8 mouse cellular contexts compared by ENCODE assay signal in genomic region chr9:44286256-44286850, GRCm38 (mm10). TPM values are rescaled to one million over a fixed set of nuclear protein-coding genes. Genes with fewer than 3 reads are reported as not detected.
A peak's percentile ranks its signal among the peaks of the same experiment; 100 is the strongest.
DNase-seq lines count a peak whose midpoint lies in the region; ATAC-seq and TF ChIP-seq lines count a peak whose summit lies in the region.

No protein-coding gene starts in this region.

- TF ChIP-seq RAD21 in MEL (IDR thresholded peaks at IDR 0.05; ENCODE audit: low read depth, low read length): no peak

- peak overlapping the region; percentile 15 for H3K4me3 ChIP-seq in cerebellum, adult 2 months (replicated peaks; ENCODE audit: insufficient read depth, low read depth, low read length)
- peak overlapping the region; percentile 70 for H3K4me3 ChIP-seq in MEL (ENCODE audit: control insufficient read depth in 1 of 2, insufficient read depth in 1 of 2, low read depth in 2 of 2, low read length in 2 of 2)
- peak overlapping the region; percentile 88 for H3K4me3 ChIP-seq in forebrain, postnatal 0 days (ENCODE audit: low read depth, low read length)
- peak overlapping the region; percentile 70 for H3K4me3 ChIP-seq in liver, postnatal 0 days (ENCODE audit: low read depth, low read length)

- no peak overlapping the region for H3K27ac ChIP-seq in cerebellum, adult 2 months (ENCODE audit: insufficient read depth, low read length)
- no peak overlapping the region; the same call in 1 of the 2 replicates for H3K27ac ChIP-seq in MEL (ENCODE audit: control insufficient read depth, low read depth, low read length)
- H3K27ac ChIP-seq in forebrain, postnatal 0 days (ENCODE audit: low read depth, low read length): no peak overlapping the region
- peak overlapping the region; percentile 85; the same call in 1 of the 2 replicates for H3K27ac ChIP-seq in liver, postnatal 0 days (ENCODE audit: low read depth)

- peaks cover 17% of the 10 kb centered on the region for H3K4me1 ChIP-seq in cerebellum, adult 2 months (ENCODE audit: control insufficient read depth, insufficient read depth, low read length)
- H3K4me1 ChIP-seq in MEL (ENCODE audit: control insufficient read depth in 1 of 2, insufficient read depth in 2 of 2, low read length in 2 of 2): peaks cover 8 to 22% of the 10 kb centered on the region in 2 experiments
- peaks cover 11% of the 10 kb centered on the region; the same call in 1 of the 2 replicates for H3K4me1 ChIP-seq in forebrain, postnatal 0 days (ENCODE audit: insufficient read depth)
- H3K4me1 ChIP-seq in liver, postnatal 0 days (ENCODE audit: insufficient read depth): peaks cover 12% of the 10 kb centered on the region

- TF ChIP-seq EP300 in MEL (IDR thresholded peaks at IDR 0.05; ENCODE audit: low read depth in 1 of 2, low read length in 2 of 2): no peak
- no peak for TF ChIP-seq EP300 in liver, postnatal 0 days (IDR thresholded peaks at IDR 0.05; ENCODE audit: low read depth)

- DNase-seq in cerebellum, adult 2 months: no peak
- DNase-seq in cerebellum, adult 11 months: no peak
- DNase-seq in MEL (ENCODE audit: low read depth, low spot score): peak; percentile 60
- no peak for DNase-seq in forebrain, postnatal 0 days
- peak; percentile 55 for DNase-seq in liver, postnatal 0 days
- no peak for DNase-seq in right cerebral cortex, adult 18-20 months
- DNase-seq in ovary, postnatal 10 days (ENCODE audit: low spot score): no peak
- DNase-seq in cerebellum, postnatal 4 days (ENCODE audit: low spot score in 2 of 2): no peak

- H3K4me2 ChIP-seq in forebrain, postnatal 0 days (ENCODE audit: low read depth): peak overlapping the region; percentile 77
- H3K4me2 ChIP-seq in liver, postnatal 0 days (ENCODE audit: low read depth, low read length): peak overlapping the region; percentile 77

- peaks cover 8% of the 10 kb centered on the region; the same call in 1 of the 2 replicates for H3K79me2 ChIP-seq in MEL (ENCODE audit: control insufficient read depth, insufficient read depth, low read length, poor library complexity)

- no peak for TF ChIP-seq CTCF in cerebellum, adult 2 months (IDR thresholded peaks at IDR 0.05; ENCODE audit: borderline replicate concordance, insufficient read depth, low read depth, low read length)
- no peak for TF ChIP-seq CTCF in MEL (IDR thresholded peaks at IDR 0.05 in 2 of 3, conservative IDR thresholded peaks at IDR 0.05 in 1 of 3; ENCODE audit: control insufficient read depth in 1 of 3, insufficient read depth in 1 of 3, low read depth in 2 of 3, low read length in 3 of 3, poor library complexity in 1 of 3, severe bottlenecking in 1 of 3)
- TF ChIP-seq CTCF in forebrain, postnatal 0 days (IDR thresholded peaks at IDR 0.05; ENCODE audit: low read depth): no peak
- TF ChIP-seq CTCF in liver, postnatal 0 days (IDR thresholded peaks at IDR 0.05; ENCODE audit: low read depth): no peak

- 7% methylated on average over 6 of the region's 6 CpGs for WGBS in cerebellum, adult 2 months
- WGBS in forebrain, postnatal 0 days: 10% methylated on average over 6 of the region's 6 CpGs
- WGBS in liver, postnatal 0 days (ENCODE audit: insufficient replicate concordance): 6% methylated on average over 6 of the region's 6 CpGs

- peaks cover 0 to 11% of the 10 kb centered on the region in 2 experiments; a peak in 3 of 4 replicates for H3K36me3 ChIP-seq in MEL (ENCODE audit: control insufficient read depth in 1 of 2, insufficient read depth in 2 of 2, low read length in 2 of 2)
- peaks cover 14% of the 10 kb centered on the region; the same call in 1 of the 2 replicates for H3K36me3 ChIP-seq in forebrain, postnatal 0 days (ENCODE audit: insufficient read depth)
- H3K36me3 ChIP-seq in liver, postnatal 0 days (replicated peaks; ENCODE audit: insufficient read depth, low read length): peaks cover 9% of the 10 kb centered on the region

- H3K27me3 ChIP-seq in cerebellum, adult 2 months (ENCODE audit: control insufficient read depth, insufficient read depth, low read length): no peaks in the 10 kb centered on the region
- no peaks in the 10 kb centered on the region for H3K27me3 ChIP-seq in MEL (ENCODE audit: control insufficient read depth in 1 of 2, insufficient read depth in 2 of 2, low read length in 2 of 2)
- H3K27me3 ChIP-seq in forebrain, postnatal 0 days (ENCODE audit: insufficient read depth, low read length): no peaks in the 10 kb centered on the region
- peaks cover 17% of the 10 kb centered on the region; the same call in 1 of the 2 replicates for H3K27me3 ChIP-seq in liver, postnatal 0 days (ENCODE audit: insufficient read depth, low read length)

- no peak for ATAC-seq in forebrain, postnatal 0 days
- no peak for ATAC-seq in liver, postnatal 0 days

- no peaks in the 10 kb centered on the region for H3K9me3 ChIP-seq in MEL (replicated peaks; ENCODE audit: insufficient read depth, low read length)
- no peaks in the 10 kb centered on the region for H3K9me3 ChIP-seq in forebrain, postnatal 0 days (ENCODE audit: low read length)
- no peaks in the 10 kb centered on the region for H3K9me3 ChIP-seq in liver, postnatal 0 days (ENCODE audit: low read length)

- peak overlapping the region; percentile 10; the same call in 1 of the 2 replicates for H3K9ac ChIP-seq in MEL (ENCODE audit: control insufficient read depth, low read depth, low read length, poor library complexity, severe bottlenecking)
- peak overlapping the region; percentile 37; the same call in 1 of the 2 replicates for H3K9ac ChIP-seq in forebrain, postnatal 0 days
- peak overlapping the region; percentile 76 for H3K9ac ChIP-seq in liver, postnatal 0 days (replicated peaks)

- TF ChIP-seq POLR2A in cerebellum, adult 2 months (IDR thresholded peaks at IDR 0.05; ENCODE audit: borderline replicate concordance, insufficient read depth, low read length): no peak
- TF ChIP-seq POLR2A in MEL (IDR thresholded peaks at IDR 0.05; ENCODE audit: control insufficient read depth in 1 of 2, insufficient read depth in 1 of 2, low read depth in 1 of 2, low read length in 2 of 2, poor library complexity in 1 of 2): no peak

TF ChIP-seq in MEL, 35 proteins besides CTCF, POLR2A, EP300 and RAD21:
- 0 out of 2 replicates have a peak, but pooled peaks have one; percentile 3 for TF ChIP-seq JUND (IDR thresholded peaks at IDR 0.05; ENCODE audit: low read depth, low read length)
- no peak for TF ChIP-seq NRF1 (IDR thresholded peaks at IDR 0.05; ENCODE audit: insufficient read depth, low read depth, low read length, poor library complexity, severe bottlenecking)

RNA-seq across cellular contexts. Expression of gene Abcg4, which starts 2.1 kb away (rescaled TPM):
- 105 and 120 TPM in 2 replicates for polyA plus RNA-seq in cerebellum, adult 2 months (2012; rRNA removed)
- total RNA-seq in MEL (2012; rRNA removed): 2.5 and 4.1 TPM in 2 replicates
- 10 to 100 TPM in 1 of 2 experiments, not detected in 1; 17.1 TPM for polyA plus RNA-seq in MEL (2012; ENCODE audit: insufficient read depth in 1 of 2, insufficient read length in 2 of 2, low read depth in 1 of 2, low replicate concordance in 2 of 2, missing spikeins in 1 of 2)
- total RNA-seq in forebrain, postnatal 0 days (2014; rRNA removed): 30.6 and 45.2 TPM in 2 replicates
- polyA plus RNA-seq in forebrain, postnatal 0 days (2015; fragmentation: Nextera tagmentation; extraction: Ambion mirVana): 15.2 and 20.4 TPM in 2 replicates
- 4.2 TPM in 2 replicates for polyA plus RNA-seq in liver, postnatal 0 days (2015; fragmentation: Nextera tagmentation; extraction: Ambion mirVana)

RNA-seq across cellular contexts. Expression of gene Nlrx1, which starts 18.0 kb away (rescaled TPM):
- 7.9 and 9.9 TPM in 2 replicates for polyA plus RNA-seq in cerebellum, adult 2 months (2012; rRNA removed)
- 1.2 and 1.5 TPM in 2 replicates for total RNA-seq in MEL (2012; rRNA removed)
- 1 to 10 TPM in 1 of 2 experiments, not detected in 1; 7.0 TPM for polyA plus RNA-seq in MEL (2012; ENCODE audit: insufficient read depth in 1 of 2, insufficient read length in 2 of 2, low read depth in 1 of 2, low replicate concordance in 2 of 2, missing spikeins in 1 of 2)
- total RNA-seq in forebrain, postnatal 0 days (2014; rRNA removed): 5.8 and 5.9 TPM in 2 replicates
- polyA plus RNA-seq in forebrain, postnatal 0 days (2015; fragmentation: Nextera tagmentation; extraction: Ambion mirVana): 5.7 and 7.1 TPM in 2 replicates
- 4.6 and 5.6 TPM in 2 replicates for polyA plus RNA-seq in liver, postnatal 0 days (2015; fragmentation: Nextera tagmentation; extraction: Ambion mirVana)

RNA-seq across cellular contexts. Expression of gene Hinfp, which starts 19.1 kb away (rescaled TPM):
- 35.8 and 36.0 TPM in 2 replicates for polyA plus RNA-seq in cerebellum, adult 2 months (2012; rRNA removed)
- total RNA-seq in MEL (2012; rRNA removed): 14.3 and 16.4 TPM in 2 replicates
- 10 to 100 TPM in 1 of 2 experiments, not detected in 1; 31.3 TPM for polyA plus RNA-seq in MEL (2012; ENCODE audit: insufficient read depth in 1 of 2, insufficient read length in 2 of 2, low read depth in 1 of 2, low replicate concordance in 2 of 2, missing spikeins in 1 of 2)
- total RNA-seq in forebrain, postnatal 0 days (2014; rRNA removed): 24.4 and 29.5 TPM in 2 replicates
- 10.7 and 14.2 TPM in 2 replicates for polyA plus RNA-seq in forebrain, postnatal 0 days (2015; fragmentation: Nextera tagmentation; extraction: Ambion mirVana)
- 4.5 and 6.3 TPM in 2 replicates for polyA plus RNA-seq in liver, postnatal 0 days (2015; fragmentation: Nextera tagmentation; extraction: Ambion mirVana)

RNA-seq across cellular contexts. Expression of gene C2cd2l, which starts 33.7 kb away (rescaled TPM):
- 112 and 113 TPM in 2 replicates for polyA plus RNA-seq in cerebellum, adult 2 months (2012; rRNA removed)
- total RNA-seq in MEL (2012; rRNA removed): 4.3 and 4.7 TPM in 2 replicates
- 10 to 100 TPM in 1 of 2 experiments, not detected in 1; 10.9 TPM for polyA plus RNA-seq in MEL (2012; ENCODE audit: insufficient read depth in 1 of 2, insufficient read length in 2 of 2, low read depth in 1 of 2, low replicate concordance in 2 of 2, missing spikeins in 1 of 2)
- total RNA-seq in forebrain, postnatal 0 days (2014; rRNA removed): 42.9 and 54.2 TPM in 2 replicates
- polyA plus RNA-seq in forebrain, postnatal 0 days (2015; fragmentation: Nextera tagmentation; extraction: Ambion mirVana): 26.2 and 33.2 TPM in 2 replicates
- polyA plus RNA-seq in liver, postnatal 0 days (2015; fragmentation: Nextera tagmentation; extraction: Ambion mirVana): 10.1 and 11.4 TPM in 2 replicates

RNA-seq across cellular contexts. Expression of gene Pdzd3, which starts 35.1 kb away (rescaled TPM):
- polyA plus RNA-seq in cerebellum, adult 2 months (2012; rRNA removed): 0.08 and 0.19 TPM in 2 replicates
- not detected in 2 replicates for total RNA-seq in MEL (2012; rRNA removed)
- under 1 TPM in 1 of 2 experiments, not detected in 1; 0.06 TPM for polyA plus RNA-seq in MEL (2012; ENCODE audit: insufficient read depth in 1 of 2, insufficient read length in 2 of 2, low read depth in 1 of 2, low replicate concordance in 2 of 2, missing spikeins in 1 of 2)
- 0.33 and 1.0 TPM in 2 replicates for total RNA-seq in forebrain, postnatal 0 days (2014; rRNA removed)
- polyA plus RNA-seq in forebrain, postnatal 0 days (2015; fragmentation: Nextera tagmentation; extraction: Ambion mirVana): 0.43 and 1.0 TPM in 2 replicates
- polyA plus RNA-seq in liver, postnatal 0 days (2015; fragmentation: Nextera tagmentation; extraction: Ambion mirVana): 0.08 TPM in 1 of 2 replicates, not detected in the other

Comparison
In these comparisons a context has a peak if more than half of its experiments do, and no peak if none do; other contexts are left out.
1. DNase-seq: peak in MEL (single experiment) and liver, postnatal 0 days (single experiment); none in cerebellum, adult 2 months (0 of 2), cerebellum, adult 11 months (single experiment), forebrain, postnatal 0 days (single experiment), right cerebral cortex, adult 18-20 months (single experiment), ovary, postnatal 10 days (single experiment) and cerebellum, postnatal 4 days (0 of 2).
2. H3K4me3 ChIP-seq: peak in every context shown above with its lines; median percentile 88 in forebrain, postnatal 0 days; 70 in MEL; 70 in liver, postnatal 0 days; 15 in cerebellum, adult 2 months.
3. H3K9ac ChIP-seq: peak in every context shown above with its lines; median percentile 76 in liver, postnatal 0 days; 37 in forebrain, postnatal 0 days; 10 in MEL.